22 mouse cellular contexts compared by ENCODE assay signal in genomic region chr11:118655833-118656232, GRCm38 (mm10).
DNase-seq lines count a peak whose midpoint lies in the region; ATAC-seq and TF ChIP-seq lines count a peak whose summit lies in the region.
"Had no signal": no experiment of that assay in that cellular context is flagged by ENCODE, and none has a peak within 500 bp of the region (broad histone marks: within the 10 kb centered on the region; RNA-seq: fewer than 3 reads in every experiment).

No protein-coding gene starts in this region.

- peaks cover 73% of the 10 kb centered on the region for H3K4me1 ChIP-seq in cerebellum, adult 2 months (ENCODE audit: control insufficient read depth, insufficient read depth, low read length)
- H3K4me1 ChIP-seq in neural tube, embryonic 13.5 days (replicated peaks), result peaks cover 80% of the 10 kb centered on the region
- H3K4me1 ChIP-seq: embryonic facial prominence, embryonic 10.5 days; embryonic facial prominence, embryonic 12.5 days had no signal

- H3K9ac ChIP-seq in neural tube, embryonic 13.5 days, result no peak overlapping the region
- H3K9ac ChIP-seq: embryonic facial prominence, embryonic 12.5 days; forebrain, embryonic 13.5 days; forebrain, embryonic 15.5 days; forebrain, postnatal 0 days had no signal

- no peak for TF ChIP-seq POLR2A in cerebellum, adult 2 months (IDR thresholded peaks at IDR 0.05; ENCODE audit: borderline replicate concordance, insufficient read depth, low read length)

- H3K4me3 ChIP-seq in cerebellum, adult 2 months (replicated peaks; ENCODE audit: insufficient read depth, low read depth, low read length), result no peak overlapping the region
- H3K4me3 ChIP-seq in neural tube, embryonic 13.5 days, result no peak overlapping the region
- H3K4me3 ChIP-seq: embryonic facial prominence, embryonic 10.5 days; embryonic facial prominence, embryonic 12.5 days; forebrain, embryonic 13.5 days; forebrain, embryonic 15.5 days had no signal

- H3K9me3 ChIP-seq in neural tube, embryonic 13.5 days, result no peaks in the 10 kb centered on the region
- H3K9me3 ChIP-seq: embryonic facial prominence, embryonic 10.5 days; embryonic facial prominence, embryonic 12.5 days; forebrain, embryonic 13.5 days; forebrain, embryonic 15.5 days had no signal

- H3K36me3 ChIP-seq in neural tube, embryonic 13.5 days, result no peaks in the 10 kb centered on the region
- H3K36me3 ChIP-seq: embryonic facial prominence, embryonic 10.5 days; embryonic facial prominence, embryonic 12.5 days; forebrain, embryonic 15.5 days; G1E had no signal

- DNase-seq in cerebellum, adult 11-12 months, result peak; percentile 50
- no peak for DNase-seq in cerebellum, postnatal 4 days (ENCODE audit: low spot score in 2 of 2)
- DNase-seq in cerebellum, adult 2 months, result peak; percentile 55 to 62
- DNase-seq in cerebellum, adult 11 months, result no peak
- DNase-seq in cerebellum, postnatal 36 days, result peak; percentile 50 to 54
- DNase-seq in neural tube, embryonic 10.5 days (ENCODE audit: extremely low spot score, low spot score), result no peak
- DNase-seq: adrenal gland, adult 8-10 months; adrenal gland, postnatal 14 days; adrenal gland, postnatal 36 days; B cell, adult 2 months; cerebellum, adult 9-10 months; forebrain, postnatal 0 days had no signal

- no peaks in the 10 kb centered on the region for H3K27me3 ChIP-seq in cerebellum, adult 2 months (ENCODE audit: control insufficient read depth, insufficient read depth, low read length)
- H3K27me3 ChIP-seq in neural tube, embryonic 13.5 days, result no peaks in the 10 kb centered on the region
- H3K27me3 ChIP-seq: embryonic facial prominence, embryonic 12.5 days; forebrain, embryonic 15.5 days had no signal

- no peak for ATAC-seq in cerebellum, adult (ENCODE audit: insufficient number of reproducible peaks, low FRiP score, low TSS enrichment)
- ATAC-seq in neural tube, embryonic 13.5 days (ENCODE audit: low read depth), result no peak
- ATAC-seq: activated CD4-positive, CD25-positive, alpha-beta regulatory T cell, adult 4 months; CD4-positive, CD25-positive, alpha-beta regulatory T cell, adult 4 months; forebrain, embryonic 13.5 days; forebrain, embryonic 15.5 days; forebrain, postnatal 0 days; Patski had no signal

- no peak overlapping the region for H3K4me2 ChIP-seq in neural tube, embryonic 13.5 days
- H3K4me2 ChIP-seq: embryonic facial prominence, embryonic 12.5 days; forebrain, embryonic 13.5 days; forebrain, embryonic 15.5 days had no signal

- no peak for TF ChIP-seq CTCF in cerebellum, adult 2 months (IDR thresholded peaks at IDR 0.05; ENCODE audit: borderline replicate concordance, insufficient read depth, low read depth, low read length)

- H3K27ac ChIP-seq in cerebellum, adult 2 months (ENCODE audit: insufficient read depth, low read length), result no peak overlapping the region
- 0 out of 2 replicates have a peak overlapping the region, but pooled peaks have one; percentile 20 for H3K27ac ChIP-seq in neural tube, embryonic 13.5 days (replicated peaks)
- H3K27ac ChIP-seq: embryonic facial prominence, embryonic 10.5 days; embryonic facial prominence, embryonic 12.5 days; forebrain, embryonic 13.5 days; forebrain, embryonic 15.5 days had no signal

- 12% methylated on average over 4 of the region's 4 CpGs for WGBS in cerebellum, adult 2 months
- 40% methylated on average over 4 of the region's 4 CpGs for WGBS in neural tube, embryonic 13.5 days

Comparison
In these comparisons a context has a peak if more than half of its experiments do, and no peak if none do; other contexts are left out.
1. DNase-seq: peak in cerebellum, adult 11-12 months (single experiment), cerebellum, adult 2 months (2 of 2) and cerebellum, postnatal 36 days (2 of 2); none in cerebellum, postnatal 4 days (0 of 2), cerebellum, adult 11 months (single experiment) and neural tube, embryonic 10.5 days (single experiment).